Mouse (Mus musculus): ENCODE results near the gene Ampd3. TPM values are rescaled to one million over a fixed set of nuclear protein-coding genes. Genes with fewer than 3 reads are reported as not detected.

The Ampd3 gene
- polyA plus RNA-seq, 1 experiment from 2014 or later: 8.0 TPM

DNA sequence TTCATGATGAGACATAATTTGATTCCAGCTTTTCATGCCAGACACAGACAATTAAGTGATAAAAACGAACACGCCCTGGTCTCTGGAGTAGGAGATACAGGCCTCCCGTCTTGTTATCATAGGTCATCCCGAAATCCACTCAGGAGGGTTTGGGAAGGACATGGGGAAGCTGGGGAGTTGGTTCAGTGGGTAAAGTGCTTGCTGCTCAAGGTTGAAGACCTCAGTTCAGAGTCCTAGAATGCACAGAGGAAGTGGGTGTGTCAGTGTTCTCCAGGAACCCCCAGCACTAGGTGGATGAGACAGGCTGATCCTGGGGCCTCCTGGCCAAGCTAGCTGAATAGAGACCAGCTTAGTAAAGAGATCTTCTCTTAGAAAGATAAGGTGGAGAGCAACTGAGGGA is 2.9 kb downstream of the Ampd3 start:
- H3K9ac ChIP-seq: no peak overlapping the region
- H3K4me2 ChIP-seq: no peak overlapping the region
- no peak for ATAC-seq (replicated peaks; ENCODE audit: insufficient number of reproducible peaks, insufficient read depth, low FRiP score, low read depth)
- no peaks in the 10 kb centered on the region for H3K36me3 ChIP-seq
- peaks cover 48% of the 10 kb centered on the region for H3K4me1 ChIP-seq (replicated peaks)
- no peak overlapping the region for H3K27ac ChIP-seq
- WGBS: 77% methylated on average over 4 of the region's 4 CpGs
- H3K27me3 ChIP-seq: no peaks in the 10 kb centered on the region
- no peaks in the 10 kb centered on the region for H3K9me3 ChIP-seq (replicated peaks)
- no peak overlapping the region for H3K4me3 ChIP-seq

GRCm38 (mm10) chr7:110772343-110772742 is 4.3 kb downstream of the Ampd3 start:
- H3K4me1 ChIP-seq (replicated peaks): peaks cover 48% of the 10 kb centered on the region
- ATAC-seq (replicated peaks; ENCODE audit: insufficient number of reproducible peaks, insufficient read depth, low FRiP score, low read depth): no peak
- H3K27me3 ChIP-seq: no peaks in the 10 kb centered on the region
- no peaks in the 10 kb centered on the region for H3K9me3 ChIP-seq (replicated peaks)
- WGBS: 65% methylated on average over 3 of the region's 3 CpGs
- H3K4me3 ChIP-seq: no peak overlapping the region
- no peak overlapping the region for H3K9ac ChIP-seq
- H3K4me2 ChIP-seq: no peak overlapping the region
- no peaks in the 10 kb centered on the region for H3K36me3 ChIP-seq
- no peak overlapping the region for H3K27ac ChIP-seq

DNA sequence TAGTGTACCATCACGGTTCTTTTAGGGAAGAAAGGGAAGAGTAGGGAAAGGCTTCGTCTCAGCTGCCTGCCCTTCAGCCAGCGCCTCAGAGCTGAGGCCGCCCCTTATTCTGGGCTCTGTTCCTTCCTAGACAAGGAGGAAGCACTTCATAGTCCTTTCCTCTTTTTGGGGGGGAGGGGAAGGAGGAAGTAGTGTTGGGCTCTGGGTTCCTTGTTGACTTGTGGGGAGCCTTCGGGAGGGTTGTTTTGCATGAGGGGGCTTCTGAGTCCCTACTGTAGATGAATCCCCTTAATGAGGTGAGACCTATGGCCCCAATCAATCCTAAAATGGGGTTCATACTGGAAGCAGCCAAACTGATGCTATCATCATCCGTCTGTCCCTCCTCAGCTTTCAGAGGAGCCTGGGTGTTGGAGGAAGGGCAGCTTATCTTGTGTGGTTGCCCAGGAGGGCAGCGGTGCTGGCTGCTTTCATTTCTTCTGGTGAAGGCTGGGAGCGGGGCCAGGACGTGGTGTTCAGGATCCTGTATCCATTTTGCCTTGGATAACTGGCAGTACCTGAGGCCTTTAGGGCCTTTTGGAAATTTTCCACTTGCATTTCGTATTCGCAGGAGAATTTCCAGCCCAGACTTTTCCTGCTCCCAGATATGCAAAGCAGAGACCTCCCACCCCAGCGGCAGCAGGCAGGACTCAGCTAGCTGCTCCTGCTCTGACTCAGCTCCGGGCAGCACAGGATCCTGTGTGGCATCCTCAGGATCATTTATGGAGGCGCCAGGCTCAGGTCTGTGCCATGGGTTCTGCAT is 5.4 kb downstream of the Ampd3 start:
- no peak overlapping the region for H3K9ac ChIP-seq
- peak overlapping the region; percentile 57 for H3K4me2 ChIP-seq
- H3K27ac ChIP-seq: peak overlapping the region; percentile 77
- peaks cover 43% of the 10 kb centered on the region for H3K4me1 ChIP-seq (replicated peaks)
- H3K27me3 ChIP-seq: no peaks in the 10 kb centered on the region
- no peaks in the 10 kb centered on the region for H3K36me3 ChIP-seq
- no peaks in the 10 kb centered on the region for H3K9me3 ChIP-seq (replicated peaks)
- ATAC-seq (replicated peaks; ENCODE audit: insufficient number of reproducible peaks, insufficient read depth, low FRiP score, low read depth): peak; percentile 64
- 21% methylated on average over 14 of the region's 14 CpGs for WGBS
- H3K4me3 ChIP-seq: peak overlapping the region; percentile 23

DNA sequence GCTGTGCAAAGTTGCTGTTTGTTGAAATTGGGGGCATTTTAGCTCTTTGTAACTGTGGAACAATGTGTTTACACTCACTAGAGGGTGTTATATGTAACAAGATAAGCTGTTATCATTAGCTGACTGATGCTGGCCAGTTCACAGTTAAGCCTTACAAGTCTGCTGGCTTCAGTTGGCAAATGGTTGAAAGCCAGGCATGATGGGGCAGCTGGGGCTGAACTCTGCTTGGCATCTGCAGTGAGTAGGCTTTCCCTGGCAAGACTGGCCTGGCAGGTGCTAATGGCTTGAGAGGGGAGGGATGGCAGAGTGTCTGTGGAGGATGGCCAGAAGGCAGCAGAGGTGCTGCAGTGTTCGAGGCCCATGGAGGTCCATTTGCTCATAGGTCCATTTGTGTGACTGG is 6.1 kb downstream of the Ampd3 start:
- Histone ChIP-seq H3K4me1 (replicated peaks) (peaks cover 40% of the 10 kb centered on the region), H3K9ac (no peak overlapping the region), H3K36me3 (no peaks in the 10 kb centered on the region), H3K27me3 (no peaks in the 10 kb centered on the region), H3K4me2 (peak overlapping the region; percentile 57), H3K27ac (peak overlapping the region; percentile 77), H3K4me3 (peak overlapping the region; percentile 23), H3K9me3 (replicated peaks) (no peaks in the 10 kb centered on the region)
- WGBS: 54% methylated on average over 1 of the region's 1 CpGs
- ATAC-seq (replicated peaks; ENCODE audit: insufficient number of reproducible peaks, insufficient read depth, low FRiP score, low read depth): no peak

- no peaks in the 10 kb centered on the region for H3K36me3 ChIP-seq
- H3K9me3 ChIP-seq (replicated peaks): no peaks in the 10 kb centered on the region
- H3K4me3 ChIP-seq: no peak overlapping the region
- ATAC-seq (replicated peaks; ENCODE audit: insufficient number of reproducible peaks, insufficient read depth, low FRiP score, low read depth): no peak
- H3K9ac ChIP-seq: no peak overlapping the region
- no peaks in the 10 kb centered on the region for H3K27me3 ChIP-seq
- 62% methylated on average over 8 of the region's 8 CpGs for WGBS
- peaks cover 34% of the 10 kb centered on the region for H3K4me1 ChIP-seq (replicated peaks)
- H3K4me2 ChIP-seq: peak overlapping the region; percentile 57; the same call in 1 of the 2 replicates
- no peak overlapping the region for H3K27ac ChIP-seq
Measured at GRCm38 (mm10) chr7:110774674-110775073, 6.7 kb downstream of the Ampd3 start.

DNA sequence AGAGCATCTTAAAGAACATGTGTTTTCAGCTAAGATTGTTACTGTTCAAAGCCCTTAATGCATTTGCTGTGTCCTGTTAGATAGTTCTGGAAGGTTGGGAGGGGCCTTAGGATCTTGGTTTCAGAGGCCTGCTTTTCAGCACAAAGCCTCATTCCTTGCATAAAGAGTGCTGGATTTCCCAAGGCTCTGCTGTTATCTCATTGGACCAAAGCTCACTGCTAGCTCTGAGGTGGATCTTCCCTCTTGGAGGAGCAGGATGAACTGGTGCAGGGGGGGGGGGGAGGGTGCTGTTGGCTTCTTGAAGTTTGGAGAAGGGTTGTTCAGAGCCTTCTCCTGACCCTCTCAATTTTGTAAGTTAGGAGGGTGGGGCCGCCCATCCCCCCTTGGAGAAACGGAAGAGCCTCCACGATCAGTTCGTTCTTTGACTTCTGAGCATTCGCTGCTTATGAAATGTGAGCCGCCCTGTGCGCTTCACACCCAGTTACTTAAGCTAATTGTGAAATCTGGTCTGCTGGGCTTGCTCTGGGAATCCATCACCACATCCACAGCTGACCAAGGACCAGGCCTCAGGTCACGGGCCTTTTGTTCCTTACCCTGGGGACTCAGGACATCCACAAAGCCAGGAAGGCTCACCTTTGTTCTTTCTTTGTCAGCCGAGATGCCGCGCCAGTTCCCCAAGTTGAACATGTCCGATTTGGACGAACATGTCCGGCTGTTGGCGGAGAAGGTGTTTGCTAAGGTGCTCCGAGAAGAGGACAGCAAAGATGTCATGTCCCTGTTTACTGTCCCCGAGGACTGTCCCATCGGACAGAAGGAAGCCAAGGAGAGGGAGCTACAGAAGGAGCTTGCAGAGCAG is 9.4 kb downstream of the Ampd3 start:
- H3K4me3 ChIP-seq: no peak overlapping the region
- H3K4me1 ChIP-seq (replicated peaks): peaks cover 39% of the 10 kb centered on the region
- H3K9me3 ChIP-seq (replicated peaks): no peaks in the 10 kb centered on the region
- H3K36me3 ChIP-seq: no peaks in the 10 kb centered on the region
- no peak for ATAC-seq (replicated peaks; ENCODE audit: insufficient number of reproducible peaks, insufficient read depth, low FRiP score, low read depth)
- H3K9ac ChIP-seq: no peak overlapping the region
- no peak overlapping the region for H3K4me2 ChIP-seq
- H3K27ac ChIP-seq: no peak overlapping the region
- WGBS: 88% methylated on average over 18 of the region's 18 CpGs
- no peaks in the 10 kb centered on the region for H3K27me3 ChIP-seq

DNA sequence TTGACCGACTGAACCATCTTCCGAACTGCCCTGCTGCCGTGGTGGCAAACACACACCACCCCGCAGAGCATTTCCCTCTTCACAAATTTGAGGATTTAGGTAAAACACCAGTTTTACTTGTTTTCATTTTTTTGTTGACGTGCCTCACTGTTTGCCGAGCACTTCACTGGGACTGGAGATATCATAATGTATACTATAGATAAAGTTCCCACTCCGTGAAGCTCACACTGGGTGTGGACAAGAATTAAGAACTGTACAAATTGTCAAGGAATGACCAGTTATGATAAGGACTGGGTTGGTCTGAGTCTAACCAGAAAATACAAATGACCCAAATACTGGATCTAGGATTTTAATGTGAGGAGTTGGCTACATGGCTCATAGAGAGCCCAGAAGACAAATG is 10.9 kb downstream of the Ampd3 start:
- no peak overlapping the region for H3K4me2 ChIP-seq
- no peak overlapping the region for H3K4me3 ChIP-seq
- peaks cover 28% of the 10 kb centered on the region for H3K4me1 ChIP-seq (replicated peaks)
- H3K9me3 ChIP-seq (replicated peaks): no peaks in the 10 kb centered on the region
- no peak for ATAC-seq (replicated peaks; ENCODE audit: insufficient number of reproducible peaks, insufficient read depth, low FRiP score, low read depth)
- no peak overlapping the region for H3K27ac ChIP-seq
- H3K9ac ChIP-seq: no peak overlapping the region
- H3K36me3 ChIP-seq: no peaks in the 10 kb centered on the region
- no peaks in the 10 kb centered on the region for H3K27me3 ChIP-seq
- 76% methylated on average over 7 of the region's 7 CpGs for WGBS

DNA sequence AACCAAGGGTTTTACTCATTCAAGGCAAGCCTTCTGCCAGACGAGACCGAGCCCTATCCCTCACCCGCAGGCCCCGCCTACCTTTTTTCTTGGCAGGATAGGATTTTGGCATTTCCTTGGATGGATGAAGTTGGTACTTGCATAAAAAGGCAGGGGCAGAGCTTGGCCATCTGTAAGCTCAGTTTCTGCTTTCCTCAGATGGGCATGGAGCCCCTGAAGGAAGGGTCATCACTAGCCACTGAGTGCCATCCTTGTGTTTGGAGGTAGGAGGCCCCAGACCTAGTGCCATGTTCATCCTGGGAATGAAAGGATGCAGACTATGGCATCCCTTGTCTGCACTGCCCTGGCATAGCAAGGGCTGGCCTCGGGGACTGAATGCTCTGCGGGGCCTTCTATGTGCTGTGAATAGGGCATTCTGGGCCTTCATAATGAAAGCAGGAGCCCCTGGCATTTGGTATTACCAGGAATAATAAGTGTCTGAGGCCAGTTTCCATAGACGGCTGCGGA is 11.7 kb downstream of the Ampd3 start:
- Histone ChIP-seq H3K4me1 (replicated peaks) (peaks cover 21% of the 10 kb centered on the region), H3K9me3 (replicated peaks) (no peaks in the 10 kb centered on the region), H3K4me2 (no peak overlapping the region), H3K4me3 (no peak overlapping the region), H3K9ac (no peak overlapping the region), H3K27ac (no peak overlapping the region), H3K27me3 (no peaks in the 10 kb centered on the region), H3K36me3 (no peaks in the 10 kb centered on the region)
- no peak for ATAC-seq (replicated peaks; ENCODE audit: insufficient number of reproducible peaks, insufficient read depth, low FRiP score, low read depth)
- WGBS: 90% methylated on average over 8 of the region's 8 CpGs

DNA sequence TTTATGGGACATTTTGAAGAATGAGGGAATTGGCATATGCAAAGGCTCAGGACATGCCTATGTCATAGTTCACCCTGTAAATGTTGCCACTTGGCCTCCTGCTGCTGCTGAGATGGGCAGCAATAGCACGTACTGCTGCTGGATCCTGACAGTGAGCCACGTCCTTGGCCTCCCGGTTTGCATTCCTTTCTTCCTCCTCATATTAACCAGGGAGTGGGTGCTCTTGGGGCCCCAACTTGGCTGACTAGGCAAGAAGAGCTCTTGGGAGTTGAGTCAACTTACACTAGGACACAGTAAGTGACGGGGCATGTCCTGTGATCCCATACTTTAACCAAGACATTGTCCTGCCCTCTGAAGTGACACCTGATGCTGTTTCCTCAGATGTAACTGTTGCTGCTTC is 12.5 kb downstream of the Ampd3 start:
- Histone ChIP-seq H3K9ac (no peak overlapping the region), H3K27me3 (no peaks in the 10 kb centered on the region), H3K4me2 (no peak overlapping the region), H3K36me3 (no peaks in the 10 kb centered on the region), H3K4me3 (no peak overlapping the region), H3K9me3 (replicated peaks) (no peaks in the 10 kb centered on the region), H3K4me1 (replicated peaks) (peaks cover 19% of the 10 kb centered on the region), H3K27ac (no peak overlapping the region)
- WGBS: 80% methylated on average over 4 of the region's 4 CpGs
- ATAC-seq (replicated peaks; ENCODE audit: insufficient number of reproducible peaks, insufficient read depth, low FRiP score, low read depth): no peak

DNA sequence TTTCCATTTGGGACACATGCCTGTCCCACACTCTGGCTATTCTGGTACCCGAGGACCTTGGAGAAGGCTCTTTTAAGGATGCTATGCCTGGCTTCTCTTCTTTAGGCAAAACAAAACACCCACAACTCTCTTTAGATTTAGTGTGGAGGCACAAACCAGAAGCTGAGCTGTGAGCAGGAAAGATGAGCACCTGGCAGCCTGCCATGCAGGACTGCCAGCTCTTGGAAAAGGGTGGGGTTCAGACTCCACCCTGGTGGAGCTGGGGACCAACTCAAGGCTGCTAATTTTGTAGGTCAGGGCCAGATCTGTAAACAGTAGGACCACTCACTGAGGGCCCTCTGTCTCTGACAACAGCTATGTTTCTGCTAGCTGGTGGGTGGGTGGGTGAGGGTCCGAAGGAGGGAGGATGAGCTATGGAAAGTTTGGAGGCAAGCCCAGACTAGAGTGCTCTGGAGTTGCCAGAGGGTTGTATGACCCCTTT is 13.3 kb downstream of the Ampd3 start:
- Histone ChIP-seq H3K4me2 (no peak overlapping the region), H3K27ac (no peak overlapping the region), H3K36me3 (no peaks in the 10 kb centered on the region), H3K4me3 (no peak overlapping the region), H3K27me3 (no peaks in the 10 kb centered on the region), H3K9me3 (replicated peaks) (no peaks in the 10 kb centered on the region), H3K9ac (no peak overlapping the region), H3K4me1 (replicated peaks) (peaks cover 19% of the 10 kb centered on the region)
- ATAC-seq (replicated peaks; ENCODE audit: insufficient number of reproducible peaks, insufficient read depth, low FRiP score, low read depth): no peak; the same call in 1 of the 2 replicates
- WGBS: 67% methylated on average over 2 of the region's 2 CpGs

DNA sequence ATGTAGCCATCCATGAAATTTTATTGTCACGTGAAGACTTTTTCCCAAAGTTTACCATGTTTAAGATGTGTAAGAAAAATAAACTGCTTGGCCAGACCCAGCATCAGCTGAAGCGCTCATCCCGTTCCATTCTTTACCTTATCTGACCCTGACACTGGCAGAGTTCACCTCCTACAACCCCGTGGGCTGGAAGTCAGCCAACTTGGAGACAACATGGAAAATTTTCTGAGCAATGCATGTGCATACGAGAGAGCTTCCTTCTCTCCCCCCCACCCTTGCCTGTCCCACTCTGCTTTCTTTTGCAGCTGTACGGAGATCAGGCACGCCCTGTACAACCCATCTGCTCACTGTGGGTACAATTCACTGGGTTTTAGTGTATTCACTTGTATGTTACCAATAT is 14.1 kb downstream of the Ampd3 start:
- ATAC-seq (replicated peaks; ENCODE audit: insufficient number of reproducible peaks, insufficient read depth, low FRiP score, low read depth): no peak
- Histone ChIP-seq H3K4me1 (replicated peaks) (peaks cover 23% of the 10 kb centered on the region), H3K9me3 (replicated peaks) (no peaks in the 10 kb centered on the region), H3K27me3 (no peaks in the 10 kb centered on the region), H3K27ac (no peak overlapping the region), H3K4me2 (no peak overlapping the region), H3K4me3 (no peak overlapping the region), H3K36me3 (no peaks in the 10 kb centered on the region), H3K9ac (no peak overlapping the region)
- 28% methylated on average over 7 of the region's 7 CpGs for WGBS

Measured in heart, embryonic 15.5 days (tissue).